Mouse (Mus musculus) embryonic fibroblast, embryonic 13.5 days (primary cell): Measurements from ENCODE around the gene Cntnap2.

ENCODE experiments used
- CTCF ChIP-seq: IDR thresholded peaks from 2 replicates; pipeline ENCODE4 v1.5.1; 2011; ENCODE audit warnings: mild to moderate bottlenecking, control low read depth, low read length, moderate library complexity, borderline replicate concordance; ENCODE audit not compliant: insufficient read depth
- POLR2A ChIP-seq: IDR thresholded peaks from 2 replicates; pipeline ENCODE4 v1.6.1; 2011; ENCODE audit warnings: low read depth, mild to moderate bottlenecking, control low read depth, low read length, moderate library complexity

- TF ChIP-seq CTCF (peak; percentile 45; the same call in 1 of the 2 replicates), POLR2A (no peak)
Observed at GRCm38 (mm10) chr6:47191277-47191800, 2132.2 kb downstream of the Cntnap2 start.
